Mouse (Mus musculus) embryonic facial prominence, embryonic 11.5 days (tissue): ENCODE measurements around the gene Gpr65. TPM values are rescaled to one million over a fixed set of nuclear protein-coding genes. Genes with fewer than 3 reads are reported as not detected.

Experiments
- ATAC-seq: fragments of 200-750 bp; cut with Nextera tagmentation; replicated peaks from 2 replicates; pipeline ENCODE4 v1.8.0; 2017; ENCODE audit warnings: low read depth; ENCODE audit not compliant: insufficient number of reproducible peaks, low FRiP score, low TSS enrichment
- DNase-seq: peaks from one replicate; pipeline ENCODE4 v3.0.0-alpha.2; 2015; ENCODE audit warnings: low spot score
- H3K27ac ChIP-seq: fragments of 300-500 bp; sonication (generic); replicated peaks from 2 replicates; pipeline ENCODE4 v1.5.1; 2014; ENCODE audit warnings: mild to moderate bottlenecking, low read depth, low read length, control low read depth
- H3K27me3 ChIP-seq: fragments of 300-500 bp; sonication (generic); 2 replicates; pipeline ENCODE4 v1.6.1; 2014; ENCODE audit warnings: mild to moderate bottlenecking, low read length, moderate library complexity, mixed read lengths; ENCODE audit not compliant: control insufficient read depth, insufficient read depth
- H3K36me3 ChIP-seq: fragments of 300-500 bp; sonication (generic); replicated peaks from 2 replicates; pipeline ENCODE4 v1.6.1; 2014; ENCODE audit warnings: low read depth, mild to moderate bottlenecking, low read length, moderate library complexity, mixed read lengths; ENCODE audit not compliant: control insufficient read depth, insufficient read depth
- H3K4me1 ChIP-seq: fragments of 300-500 bp; sonication (generic); 2 replicates; pipeline ENCODE4 v1.6.1; 2014; ENCODE audit warnings: low read length, mixed read lengths; ENCODE audit not compliant: control insufficient read depth, insufficient read depth
- H3K4me2 ChIP-seq: fragments of 300-500 bp; sonication (generic); 2 replicates; pipeline ENCODE4 v1.6.1; 2014; ENCODE audit warnings: low read depth, mild to moderate bottlenecking, control low read depth, low read length, moderate library complexity
- H3K4me3 ChIP-seq: fragments of 300-500 bp; sonication (generic); 2 replicates; pipeline ENCODE4 v1.5.1; 2014; ENCODE audit warnings: low read depth, low read length, control low read depth
- H3K9ac ChIP-seq: fragments of 300-500 bp; sonication (generic); replicated peaks from 2 replicates; pipeline ENCODE4 v1.6.1; 2014; ENCODE audit warnings: mild to moderate bottlenecking, control low read depth, low read length
- H3K9me3 ChIP-seq: fragments of 300-500 bp; sonication (generic); replicated peaks from 2 replicates; pipeline ENCODE4 v1.6.1; 2016; ENCODE audit warnings: mild to moderate bottlenecking, low read length, inconsistent platforms, mixed read lengths; ENCODE audit not compliant: control insufficient read depth
- WGBS: fragments of 180-500 bp; shearing (Covaris S2); extraction: QIAGEN DNeasy Blood & Tissue Kit; methylation state at CpG from one replicate; pipeline ENCODE4 v1.1.7; 2014; 5-methylcytosine and 5-hydroxymethylcytosine counted together
- polyA plus RNA-seq: library from polyadenylated mRNA; unstranded; fragments of >200 nt; fragmentation: Nextera tagmentation; extraction: Ambion mirVana; gene quantifications from 2 replicates; pipeline ENCODE4 v1.2.1, GENCODE M21; 2014

Gene Gpr65
- polyA plus RNA-seq, 1 experiment from 2014 or later = 0.45 TPM

DNA sequence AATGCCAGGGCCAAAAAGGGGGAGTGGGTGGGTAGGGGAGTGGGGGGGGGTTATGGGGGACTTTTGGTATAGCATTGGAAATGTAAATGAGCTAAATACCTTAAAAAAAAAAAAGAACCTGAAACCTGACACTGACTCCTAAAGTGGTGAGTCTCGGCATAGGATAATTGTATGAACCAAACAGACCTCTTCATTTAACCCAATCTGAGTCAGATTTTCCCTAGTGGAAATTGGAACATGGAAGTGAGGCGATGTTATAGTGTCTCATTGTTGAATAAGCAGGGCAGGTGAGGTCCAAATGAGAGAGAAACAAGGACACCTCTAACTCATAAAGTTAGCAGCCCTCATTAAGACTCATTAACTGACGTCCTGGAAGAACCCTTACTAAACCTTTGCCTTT lies 16.0 kb downstream of the Gpr65 start:
- H3K4me3 ChIP-seq = no peak overlapping the region

DNA sequence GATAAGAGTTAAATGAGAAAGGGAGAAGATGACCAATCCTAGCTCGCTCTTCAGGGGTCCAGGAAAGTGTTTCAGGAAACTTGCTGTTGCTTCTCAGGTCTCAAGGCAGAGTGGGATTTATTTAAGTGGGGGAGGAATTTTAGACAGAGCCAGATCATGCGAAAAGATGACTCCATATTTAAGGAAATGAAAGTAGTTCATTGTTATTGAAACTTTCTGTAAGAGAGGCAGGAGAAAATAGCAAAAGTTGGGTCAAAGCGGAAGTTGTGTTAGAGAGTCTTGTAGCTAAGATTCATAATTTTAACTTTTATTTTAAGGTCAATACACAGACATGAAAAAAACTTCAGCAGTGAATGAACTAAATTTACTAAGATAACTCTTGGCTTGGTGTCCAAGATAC lies 22.0 kb downstream of the Gpr65 start:
- no peak overlapping the region for H3K4me3 ChIP-seq
- no peaks in the 10 kb centered on the region for H3K9me3 ChIP-seq
- no peaks in the 10 kb centered on the region for H3K4me1 ChIP-seq
- ATAC-seq (no peak), DNase-seq (no peak)
- H3K27ac ChIP-seq = no peak overlapping the region
- no peak overlapping the region for H3K9ac ChIP-seq
- WGBS = 81% methylated on average over 3 of the region's 3 CpGs
- H3K36me3 ChIP-seq = no peaks in the 10 kb centered on the region
- H3K27me3 ChIP-seq = no peaks in the 10 kb centered on the region
- no peak overlapping the region for H3K4me2 ChIP-seq

More for the DNA sequence above, 16.0 kb downstream of the Gpr65 start:
- no peak overlapping the region for H3K9ac ChIP-seq
- DNase-seq (no peak), ATAC-seq (no peak)
- no peaks in the 10 kb centered on the region for H3K27me3 ChIP-seq
- no peak overlapping the region for H3K27ac ChIP-seq
- no peaks in the 10 kb centered on the region for H3K4me1 ChIP-seq
- H3K4me2 ChIP-seq = no peak overlapping the region
- no peaks in the 10 kb centered on the region for H3K36me3 ChIP-seq
- 77% methylated on average over 3 of the region's 3 CpGs for WGBS
- H3K9me3 ChIP-seq = no peaks in the 10 kb centered on the region

DNA sequence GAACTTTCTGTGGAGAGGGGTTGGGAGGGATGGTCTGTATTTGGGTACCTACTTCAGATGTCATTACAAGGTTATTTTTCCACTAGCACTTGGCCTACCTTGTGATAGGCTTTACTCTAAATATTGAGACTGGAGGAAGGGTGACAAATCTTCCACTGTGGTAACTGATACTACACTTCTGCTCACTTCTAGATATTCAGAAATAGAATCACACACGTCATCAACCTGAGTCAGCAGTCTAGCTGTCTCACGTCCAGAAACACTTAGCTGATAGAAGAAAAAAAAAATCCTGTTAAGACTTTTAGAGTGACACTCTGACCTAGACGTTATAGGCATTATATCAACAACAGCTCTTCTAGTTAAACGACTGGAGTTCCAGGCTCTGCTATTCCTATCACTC lies 23.8 kb downstream of the Gpr65 start:
- no peak for DNase-seq
- WGBS = 73% methylated on average over 4 of the region's 4 CpGs
- no peaks in the 10 kb centered on the region for H3K9me3 ChIP-seq
- ATAC-seq = no peak
- H3K27ac ChIP-seq = no peak overlapping the region
- H3K4me3 ChIP-seq = no peak overlapping the region
- no peak overlapping the region for H3K9ac ChIP-seq
- H3K36me3 ChIP-seq = no peaks in the 10 kb centered on the region
- no peak overlapping the region for H3K4me2 ChIP-seq
- no peaks in the 10 kb centered on the region for H3K4me1 ChIP-seq
- no peaks in the 10 kb centered on the region for H3K27me3 ChIP-seq

DNA sequence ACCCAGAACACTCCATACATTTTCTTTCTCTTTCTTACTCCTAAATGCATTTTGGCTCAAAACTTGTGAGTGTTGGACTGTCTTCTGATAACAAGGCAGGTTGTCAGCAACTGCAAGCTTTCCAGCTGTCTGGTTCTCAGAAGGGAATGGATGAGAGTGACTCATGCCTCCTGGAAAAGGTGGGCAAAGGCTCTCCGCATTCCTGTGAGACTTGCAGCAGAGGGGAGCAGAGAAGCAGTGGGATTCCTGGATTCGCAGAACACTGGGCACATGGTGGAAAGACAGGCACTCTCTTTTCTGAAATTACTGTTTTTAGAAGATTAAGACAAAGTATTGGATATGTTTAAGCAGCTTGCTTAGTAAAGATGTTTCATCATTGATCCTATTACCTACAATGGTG lies 25.8 kb downstream of the Gpr65 start:
- H3K4me2 ChIP-seq = no peak overlapping the region
- 78% methylated on average over 2 of the region's 2 CpGs for WGBS
- H3K9ac ChIP-seq = no peak overlapping the region
- H3K36me3 ChIP-seq = no peaks in the 10 kb centered on the region
- no peaks in the 10 kb centered on the region for H3K27me3 ChIP-seq
- ATAC-seq (no peak), DNase-seq (no peak)
- H3K9me3 ChIP-seq = no peaks in the 10 kb centered on the region
- no peaks in the 10 kb centered on the region for H3K4me1 ChIP-seq
- no peak overlapping the region for H3K4me3 ChIP-seq
- no peak overlapping the region for H3K27ac ChIP-seq

DNA sequence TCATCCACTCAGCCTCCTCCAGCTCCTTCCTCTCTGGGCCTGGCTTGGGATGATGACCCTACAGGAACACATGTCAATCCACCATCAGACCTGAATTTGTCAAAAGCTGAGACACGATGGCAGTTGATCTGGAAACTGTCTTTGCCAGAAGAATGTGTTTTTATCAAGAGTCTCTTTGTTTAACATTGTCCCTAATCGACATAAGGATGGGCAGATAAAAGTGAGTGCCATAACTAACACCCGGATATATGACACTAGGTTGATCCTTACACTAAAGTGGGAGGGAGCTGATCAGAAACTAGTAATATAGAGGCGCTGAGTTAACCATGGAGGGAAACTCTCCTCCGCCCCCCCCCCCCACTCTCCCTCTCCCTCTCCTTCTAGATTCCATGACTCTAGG lies 33.5 kb downstream of the Gpr65 start:
- no peak overlapping the region for H3K9ac ChIP-seq
- H3K27ac ChIP-seq = no peak overlapping the region
- no peak overlapping the region for H3K4me2 ChIP-seq
- no peak for DNase-seq
- H3K9me3 ChIP-seq = no peaks in the 10 kb centered on the region
- 82% methylated on average over 5 of the region's 5 CpGs for WGBS
- no peaks in the 10 kb centered on the region for H3K27me3 ChIP-seq
- no peaks in the 10 kb centered on the region for H3K36me3 ChIP-seq
- H3K4me1 ChIP-seq = no peaks in the 10 kb centered on the region
- no peak overlapping the region for H3K4me3 ChIP-seq
- no peak for ATAC-seq

DNA sequence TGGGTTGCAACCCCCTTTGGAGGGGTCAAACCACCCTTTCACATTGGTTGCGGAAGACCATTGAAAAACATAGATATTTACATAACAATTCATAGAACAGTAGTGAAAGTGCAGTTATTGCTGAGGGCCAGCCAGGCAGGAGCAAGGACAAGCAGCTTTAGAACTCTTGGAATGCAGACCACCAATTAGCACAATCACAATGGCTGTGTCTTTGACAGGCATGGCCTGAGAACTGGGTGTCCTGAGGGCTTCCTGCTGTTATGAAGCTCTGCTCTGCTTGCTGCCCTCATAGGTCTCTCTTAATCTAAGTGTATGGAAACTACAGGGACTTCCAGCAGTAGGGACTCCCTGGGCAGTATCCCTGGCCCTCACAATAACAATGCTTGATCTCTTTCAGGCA lies 34.6 kb downstream of the Gpr65 start:
- ATAC-seq (no peak), DNase-seq (no peak)
- Histone ChIP-seq H3K27ac (no peak overlapping the region), H3K36me3 (no peaks in the 10 kb centered on the region), H3K4me3 (no peak overlapping the region), H3K27me3 (no peaks in the 10 kb centered on the region), H3K9me3 (no peaks in the 10 kb centered on the region), H3K4me2 (no peak overlapping the region), H3K4me1 (no peaks in the 10 kb centered on the region), H3K9ac (no peak overlapping the region)
- WGBS = 89% methylated on average over 1 of the region's 1 CpGs

DNA sequence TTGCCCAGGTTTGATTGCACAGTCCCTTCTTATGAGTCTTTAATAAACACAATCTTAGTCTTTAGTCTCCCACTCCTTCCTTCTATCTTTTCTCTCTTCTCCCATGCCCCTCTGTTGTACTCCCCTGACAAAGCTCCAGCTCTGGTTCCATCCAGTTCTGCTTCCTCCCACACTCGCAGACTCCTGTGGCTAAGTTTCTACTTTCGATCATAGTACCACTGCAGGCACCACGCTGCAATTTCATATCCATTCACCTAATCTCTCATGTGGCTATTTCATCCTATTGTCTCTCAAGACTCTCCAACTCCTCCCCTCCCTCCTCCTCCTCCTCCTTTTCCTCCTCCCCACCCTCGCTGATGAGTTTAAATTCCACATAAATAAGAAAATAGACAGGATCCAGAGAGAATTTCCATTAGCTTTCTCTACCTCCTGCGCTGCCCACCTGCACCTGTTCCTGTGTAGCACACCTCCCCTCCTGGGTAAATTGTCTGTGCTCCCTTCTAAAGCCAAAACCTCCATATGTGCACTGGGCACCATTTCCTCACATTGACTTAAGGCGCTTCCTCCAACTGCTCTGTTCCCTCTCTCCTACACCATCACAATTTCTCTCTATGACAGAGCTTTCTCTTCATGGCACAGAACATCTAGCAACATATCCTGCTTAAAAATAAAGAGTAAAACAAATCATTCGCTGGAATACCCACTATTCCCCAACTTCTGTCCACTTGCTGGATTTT lies 38.9 kb downstream of the Gpr65 start:
- ATAC-seq = no peak
- no peaks in the 10 kb centered on the region for H3K27me3 ChIP-seq
- no peak for DNase-seq
- no peaks in the 10 kb centered on the region for H3K9me3 ChIP-seq
- no peaks in the 10 kb centered on the region for H3K36me3 ChIP-seq
- no peak overlapping the region for H3K4me3 ChIP-seq
- H3K9ac ChIP-seq = no peak overlapping the region
- H3K4me1 ChIP-seq = no peaks in the 10 kb centered on the region
- H3K27ac ChIP-seq = no peak overlapping the region
- H3K4me2 ChIP-seq = no peak overlapping the region
- 89% methylated on average over 7 of the region's 7 CpGs for WGBS

DNA sequence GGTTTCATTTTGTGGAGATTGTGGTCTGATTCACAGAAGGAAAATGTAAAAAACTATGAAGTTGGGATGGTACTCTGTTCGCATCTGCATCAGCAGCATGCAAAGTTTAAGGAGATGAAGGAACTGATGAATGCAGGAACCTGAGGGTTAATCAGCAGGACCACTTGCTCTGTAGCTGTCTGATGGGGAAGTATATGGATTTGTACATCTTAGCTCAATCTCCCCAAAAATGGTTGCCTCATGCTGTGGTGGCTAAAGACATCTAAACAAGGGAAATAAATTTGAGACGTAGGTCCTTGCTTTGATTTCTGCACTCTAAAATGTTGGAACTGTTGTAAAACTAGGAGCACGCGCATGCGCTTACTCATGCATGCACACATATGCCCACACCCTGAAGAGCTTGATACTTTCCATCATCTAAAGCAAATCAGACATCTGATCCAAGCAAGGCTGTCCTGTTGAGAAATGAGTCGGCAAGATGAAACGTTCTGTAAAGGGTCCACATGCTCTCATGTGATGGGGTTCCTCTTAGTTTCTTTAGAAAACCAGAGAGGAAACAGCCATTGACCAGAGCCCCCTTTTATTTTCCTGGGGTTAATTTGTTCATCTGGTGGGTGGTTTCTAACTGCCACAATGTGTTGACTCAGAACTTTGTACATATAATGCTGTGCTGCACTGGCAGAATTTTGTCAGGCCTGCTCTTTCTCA lies 43.1 kb downstream of the Gpr65 start:
- H3K27me3 ChIP-seq = no peaks in the 10 kb centered on the region
- no peaks in the 10 kb centered on the region for H3K36me3 ChIP-seq
- WGBS = 86% methylated on average over 7 of the region's 7 CpGs
- H3K27ac ChIP-seq = no peak overlapping the region
- H3K4me2 ChIP-seq = no peak overlapping the region
- H3K9me3 ChIP-seq = no peaks in the 10 kb centered on the region
- no peak overlapping the region for H3K4me3 ChIP-seq
- no peaks in the 10 kb centered on the region for H3K4me1 ChIP-seq
- no peak overlapping the region for H3K9ac ChIP-seq
- DNase-seq (no peak), ATAC-seq (no peak)
